14 mouse cellular contexts compared by ENCODE assay signal in the genomic region with DNA sequence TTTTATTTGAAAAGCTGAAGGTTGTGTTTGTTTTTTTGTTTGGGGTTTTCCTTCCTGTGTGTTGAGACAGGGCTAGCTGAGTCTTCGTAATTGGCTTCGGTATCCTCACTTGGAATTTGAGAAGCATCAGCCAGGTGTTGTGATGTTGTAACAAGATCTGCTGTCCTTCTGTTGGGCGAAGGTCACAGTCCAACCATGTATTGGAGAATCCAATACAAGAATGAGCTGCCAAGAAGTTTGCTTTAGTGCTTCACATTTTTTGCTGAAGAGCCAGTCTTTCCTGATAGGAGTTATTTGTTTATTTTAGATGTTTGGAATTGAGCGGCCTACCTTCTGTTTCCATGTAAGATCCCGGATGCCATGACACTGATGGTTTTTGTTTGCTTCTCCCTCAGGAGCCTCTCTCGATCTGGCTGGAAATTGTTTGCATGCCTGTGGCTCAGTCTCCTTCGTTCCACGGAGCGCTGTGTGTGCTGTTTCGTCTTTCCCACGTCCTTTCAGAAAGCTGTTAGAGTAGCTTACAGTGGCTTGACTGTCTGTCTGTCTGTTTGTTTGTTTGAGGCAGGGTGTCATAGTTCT. TPM values are rescaled to one million over a fixed set of nuclear protein-coding genes. Genes with fewer than 3 reads are reported as not detected.
A peak's percentile ranks its signal among the peaks of the same experiment; 100 is the strongest.
DNase-seq lines count a peak whose midpoint lies in the region; ATAC-seq and TF ChIP-seq lines count a peak whose summit lies in the region.
"Had no signal": no experiment of that assay in that cellular context is flagged by ENCODE, and none has a peak within 500 bp of the region (broad histone marks: within the 10 kb centered on the region; RNA-seq: fewer than 3 reads in every experiment).

No protein-coding gene starts in this region.

- H3K4me1 ChIP-seq in embryonic facial prominence, embryonic 12.5 days, result peaks cover 7% of the 10 kb centered on the region; the same call in 1 of the 2 replicates
- H3K4me1 ChIP-seq in embryonic facial prominence, embryonic 10.5 days, result peaks cover 16% of the 10 kb centered on the region
- H3K4me1 ChIP-seq in kidney, embryonic 15.5 days, result peaks cover 16% of the 10 kb centered on the region; the same call in 1 of the 2 replicates
- H3K4me1 ChIP-seq: hindbrain, embryonic 15.5 days; neural tube, embryonic 12.5 days had no signal

- no peak overlapping the region for H3K4me2 ChIP-seq in embryonic facial prominence, embryonic 12.5 days (replicated peaks)
- no peak overlapping the region for H3K4me2 ChIP-seq in kidney, embryonic 15.5 days
- peak overlapping the region; percentile 39 for H3K4me2 ChIP-seq in myocyte (ENCODE audit: low read depth)
- H3K4me2 ChIP-seq: heart, embryonic 13.5 days; hindbrain, embryonic 15.5 days; liver, embryonic 15.5 days; neural tube, embryonic 12.5 days had no signal

- 42% methylated on average over 11 of the region's 11 CpGs for WGBS in embryonic facial prominence, embryonic 12.5 days
- 56% methylated on average over 11 of the region's 11 CpGs for WGBS in embryonic facial prominence, embryonic 10.5 days
- 61% methylated on average over 11 of the region's 11 CpGs for WGBS in kidney, embryonic 15.5 days

- H3K36me3 ChIP-seq in embryonic facial prominence, embryonic 12.5 days, result 0 out of 2 replicates have a peak, but pooled peaks cover 11% of the 10 kb centered on the region
- H3K36me3 ChIP-seq in embryonic facial prominence, embryonic 10.5 days (replicated peaks), result peaks cover 18% of the 10 kb centered on the region
- H3K36me3 ChIP-seq in kidney, embryonic 15.5 days, result peaks cover 20% of the 10 kb centered on the region
- H3K36me3 ChIP-seq in myocyte (ENCODE audit: control insufficient read depth, insufficient read depth), result peaks cover 27% of the 10 kb centered on the region
- H3K36me3 ChIP-seq: hindbrain, embryonic 15.5 days; neural tube, embryonic 12.5 days had no signal

- H3K27ac ChIP-seq in embryonic facial prominence, embryonic 12.5 days, result 0 out of 2 replicates have a peak overlapping the region, but pooled peaks have one; percentile 30
- no peak overlapping the region for H3K27ac ChIP-seq in embryonic facial prominence, embryonic 10.5 days (replicated peaks)
- no peak overlapping the region for H3K27ac ChIP-seq in kidney, embryonic 15.5 days
- H3K27ac ChIP-seq: heart, embryonic 13.5 days; hindbrain, embryonic 15.5 days; liver, embryonic 15.5 days; neural tube, embryonic 12.5 days had no signal

- no peak for TF ChIP-seq POLR2A in myocyte (IDR thresholded peaks at IDR 0.05; ENCODE audit: insufficient read length, low read depth)

- H3K79me2 ChIP-seq in myocyte (ENCODE audit: control insufficient read depth, insufficient read depth), result peaks cover 57% of the 10 kb centered on the region

- no peak overlapping the region for H3ac ChIP-seq in myocyte (ENCODE audit: control insufficient read depth, insufficient read length)

- no peak for DNase-seq in embryonic facial prominence, embryonic 10.5 days (ENCODE audit: low spot score)
- DNase-seq in kidney, adult 8-10 months, result peak; percentile 57 to 71
- peak; percentile 79 for DNase-seq in kidney, adult 9 months
- no peak for DNase-seq in right cerebral cortex, postnatal 4 days
- DNase-seq: adrenal gland, postnatal 25 days; midbrain, embryonic 14.5 days had no signal

- H3K4me3 ChIP-seq in embryonic facial prominence, embryonic 12.5 days, result no peak overlapping the region
- no peak overlapping the region for H3K4me3 ChIP-seq in embryonic facial prominence, embryonic 10.5 days
- no peak overlapping the region for H3K4me3 ChIP-seq in kidney, embryonic 15.5 days (replicated peaks)
- H3K4me3 ChIP-seq in myocyte, result no peak overlapping the region
- H3K4me3 ChIP-seq: heart, embryonic 13.5 days; hindbrain, embryonic 15.5 days; liver, embryonic 15.5 days; neural tube, embryonic 12.5 days had no signal

- H3K9ac ChIP-seq in embryonic facial prominence, embryonic 12.5 days, result no peak overlapping the region
- no peak overlapping the region for H3K9ac ChIP-seq in kidney, embryonic 15.5 days
- H3K9ac ChIP-seq: heart, embryonic 13.5 days; hindbrain, embryonic 15.5 days; liver, embryonic 15.5 days; neural tube, embryonic 12.5 days had no signal

- no peaks in the 10 kb centered on the region for H3K27me3 ChIP-seq in embryonic facial prominence, embryonic 12.5 days
- H3K27me3 ChIP-seq in embryonic facial prominence, embryonic 10.5 days (replicated peaks; ENCODE audit: low read depth, poor library complexity, severe bottlenecking), result no peaks in the 10 kb centered on the region
- no peaks in the 10 kb centered on the region for H3K27me3 ChIP-seq in kidney, embryonic 15.5 days
- no peaks in the 10 kb centered on the region for H3K27me3 ChIP-seq in myocyte (ENCODE audit: control insufficient read depth, insufficient read depth, insufficient read length)
- H3K27me3 ChIP-seq: heart, embryonic 13.5 days; hindbrain, embryonic 15.5 days; liver, embryonic 15.5 days; neural tube, embryonic 12.5 days had no signal

- no peaks in the 10 kb centered on the region for H3K9me3 ChIP-seq in embryonic facial prominence, embryonic 12.5 days
- no peaks in the 10 kb centered on the region for H3K9me3 ChIP-seq in embryonic facial prominence, embryonic 10.5 days
- no peaks in the 10 kb centered on the region for H3K9me3 ChIP-seq in kidney, embryonic 15.5 days (replicated peaks)
- H3K9me3 ChIP-seq: heart, embryonic 13.5 days; hindbrain, embryonic 15.5 days; liver, embryonic 15.5 days; neural tube, embryonic 12.5 days had no signal

- ATAC-seq in embryonic facial prominence, embryonic 12.5 days (ENCODE audit: insufficient number of reproducible peaks, insufficient read depth, low FRiP score, low TSS enrichment), result no peak
- no peak for ATAC-seq in kidney, embryonic 15.5 days (replicated peaks; ENCODE audit: low FRiP score)
- no peak for ATAC-seq in megakaryocyte, adult 5-6 weeks (ENCODE audit: poor library complexity, severe bottlenecking)

TF ChIP-seq in myocyte, 11 proteins besides CTCF, POLR2A, EP300 and RAD21:
- no peak for TF ChIP-seq MAX (IDR thresholded peaks at IDR 0.05; ENCODE audit: low read depth)
- TF ChIP-seq E2F4 (IDR thresholded peaks at IDR 0.05; ENCODE audit: insufficient read depth), result no peak
- TF ChIP-seq TCF3 (IDR thresholded peaks at IDR 0.05; ENCODE audit: insufficient read length, low read depth), result no peak
- TF ChIP-seq REST (IDR thresholded peaks at IDR 0.05; ENCODE audit: insufficient read depth, insufficient read length), result no peak
- no peak for TF ChIP-seq MYOG (IDR thresholded peaks at IDR 0.05; ENCODE audit: control insufficient read depth in 1 of 3, insufficient read depth in 1 of 3, insufficient read length in 2 of 3, low read depth in 2 of 3)
- no peak for TF ChIP-seq TCF12 (IDR thresholded peaks at IDR 0.05; ENCODE audit: insufficient read depth, poor library complexity, severe bottlenecking)
- TF ChIP-seq USF1 (IDR thresholded peaks at IDR 0.05; ENCODE audit: low read depth), result no peak

RNA-seq across cellular contexts. Expression of gene Mtmr11, which starts 28.4 kb away (rescaled TPM):
- 37.1 and 39.5 TPM in 2 replicates for polyA plus RNA-seq in embryonic facial prominence, embryonic 12.5 days (2016; fragmentation: Nextera tagmentation; extraction: Ambion mirVana)
- 8.0 and 12.5 TPM in 2 replicates for polyA plus RNA-seq in embryonic facial prominence, embryonic 10.5 days (2016; fragmentation: Nextera tagmentation; extraction: Ambion mirVana)
- polyA plus RNA-seq in kidney, embryonic 15.5 days (2015; fragmentation: Nextera tagmentation; extraction: Ambion mirVana), result 24.6 and 29.7 TPM in 2 replicates
- 4.6 TPM for polyA plus RNA-seq in myocyte (2012; fragmentation: generic; extraction: Trizol)
- 0.09 TPM in 1 of 2 replicates, not detected in the other for total RNA-seq in megakaryocyte, adult 5-6 weeks (2015)
- not detected in 2 replicates for total RNA-seq in megakaryocyte, adult 5-6 weeks (2017)

RNA-seq across cellular contexts. Expression of gene Otud7b, which starts 29.1 kb away (rescaled TPM):
- polyA plus RNA-seq in embryonic facial prominence, embryonic 12.5 days (2016; fragmentation: Nextera tagmentation; extraction: Ambion mirVana), result 20.2 and 20.6 TPM in 2 replicates
- 20.8 and 21.7 TPM in 2 replicates for polyA plus RNA-seq in embryonic facial prominence, embryonic 10.5 days (2016; fragmentation: Nextera tagmentation; extraction: Ambion mirVana)
- 21.0 and 22.0 TPM in 2 replicates for polyA plus RNA-seq in kidney, embryonic 15.5 days (2015; fragmentation: Nextera tagmentation; extraction: Ambion mirVana)
- 16.4 TPM for polyA plus RNA-seq in myocyte (2012; fragmentation: generic; extraction: Trizol)
- total RNA-seq in megakaryocyte, adult 5-6 weeks (2015), result 1.2 and 1.3 TPM in 2 replicates
- 3.1 and 4.8 TPM in 2 replicates for total RNA-seq in megakaryocyte, adult 5-6 weeks (2017)

RNA-seq across cellular contexts. Expression of gene Sf3b4, which starts 38.7 kb away (rescaled TPM):
- 181 and 190 TPM in 2 replicates for polyA plus RNA-seq in embryonic facial prominence, embryonic 12.5 days (2016; fragmentation: Nextera tagmentation; extraction: Ambion mirVana)
- 299 and 302 TPM in 2 replicates for polyA plus RNA-seq in embryonic facial prominence, embryonic 10.5 days (2016; fragmentation: Nextera tagmentation; extraction: Ambion mirVana)
- 184 and 193 TPM in 2 replicates for polyA plus RNA-seq in kidney, embryonic 15.5 days (2015; fragmentation: Nextera tagmentation; extraction: Ambion mirVana)
- polyA plus RNA-seq in myocyte (2012; fragmentation: generic; extraction: Trizol), result 77.5 TPM
- total RNA-seq in megakaryocyte, adult 5-6 weeks (2015), result 51.0 and 64.8 TPM in 2 replicates
- total RNA-seq in megakaryocyte, adult 5-6 weeks (2017), result 15.4 and 16.3 TPM in 2 replicates

RNA-seq across cellular contexts. Expression of gene Sv2a, which starts 47.5 kb away (rescaled TPM):
- polyA plus RNA-seq in embryonic facial prominence, embryonic 12.5 days (2016; fragmentation: Nextera tagmentation; extraction: Ambion mirVana), result 8.6 and 9.2 TPM in 2 replicates
- polyA plus RNA-seq in embryonic facial prominence, embryonic 10.5 days (2016; fragmentation: Nextera tagmentation; extraction: Ambion mirVana), result 3.0 and 3.9 TPM in 2 replicates
- 3.0 and 4.9 TPM in 2 replicates for polyA plus RNA-seq in kidney, embryonic 15.5 days (2015; fragmentation: Nextera tagmentation; extraction: Ambion mirVana)
- polyA plus RNA-seq in myocyte (2012; fragmentation: generic; extraction: Trizol), result 0.28 TPM
- 0.09 and 0.11 TPM in 2 replicates for total RNA-seq in megakaryocyte, adult 5-6 weeks (2015)
- 0.07 TPM in 1 of 2 replicates, not detected in the other for total RNA-seq in megakaryocyte, adult 5-6 weeks (2017)

Comparison
In these comparisons a context has a peak if more than half of its experiments do, and no peak if none do; other contexts are left out.
1. DNase-seq: peak in kidney, adult 8-10 months (2 of 2) and kidney, adult 9 months (single experiment); none in embryonic facial prominence, embryonic 10.5 days (single experiment) and right cerebral cortex, postnatal 4 days (single experiment).